Mouse (Mus musculus): ENCODE results near the gene Rbpj.
"Not testable (repeated sequence)": the region's sequence is repeated elsewhere in the genome, so short reads cannot be mapped to it uniquely, and the experiment has no call there.

Rbpj gene

GRCm38 (mm10) chr5:53511426-53511825 lies 45.5 kb downstream of the Rbpj start:
- no peak for ATAC-seq (ENCODE audit: low TSS enrichment)

- no peak for ATAC-seq (ENCODE audit: low TSS enrichment)
Measured at GRCm38 (mm10) chr5:53514959-53515612, 49.1 kb downstream of the Rbpj start.

DNA sequence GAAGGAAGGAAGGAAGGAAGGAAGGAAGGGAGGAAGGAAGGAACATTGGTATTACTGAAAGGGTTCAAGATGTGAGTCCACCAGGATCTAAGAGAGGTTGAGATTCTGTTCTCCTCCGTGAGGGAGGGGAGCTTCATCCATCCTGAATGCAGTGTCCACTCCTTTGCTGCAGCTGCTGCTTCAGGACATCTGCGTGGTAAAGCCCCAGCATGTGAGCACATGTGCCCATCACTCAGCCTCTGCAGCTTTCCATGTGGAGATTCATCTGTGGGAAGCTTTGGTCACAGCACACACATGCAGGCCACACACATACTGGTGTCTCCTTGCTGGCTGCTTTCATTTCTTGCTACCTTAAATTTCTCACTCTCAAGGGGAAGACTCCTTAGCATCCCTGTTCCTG lies 50.5 kb downstream of the Rbpj start:
- no peak for ATAC-seq (ENCODE audit: low TSS enrichment)

GRCm38 (mm10) chr5:53517802-53518201 lies 51.9 kb downstream of the Rbpj start:
- no peak for ATAC-seq (ENCODE audit: low TSS enrichment)

DNA sequence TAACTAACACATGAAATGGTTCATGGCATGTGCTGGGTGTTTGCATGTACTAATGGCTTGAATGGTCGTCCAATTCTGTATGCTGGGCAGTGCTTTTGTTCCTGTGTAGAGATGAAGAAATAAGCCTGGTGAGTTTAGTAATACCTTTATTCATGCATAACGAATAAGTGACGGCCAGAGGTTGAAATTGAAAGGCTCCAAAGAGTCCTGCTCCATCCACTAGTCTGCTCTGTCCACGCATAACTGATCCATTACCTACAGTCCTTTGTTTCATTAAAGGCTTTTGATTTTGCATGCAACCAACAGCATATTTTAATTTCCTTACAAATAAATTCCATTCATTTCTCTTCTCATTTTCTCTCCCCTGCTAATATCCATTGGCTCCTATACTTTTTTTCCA lies 53.2 kb downstream of the Rbpj start:
- no peak for ATAC-seq (ENCODE audit: low TSS enrichment)

DNA sequence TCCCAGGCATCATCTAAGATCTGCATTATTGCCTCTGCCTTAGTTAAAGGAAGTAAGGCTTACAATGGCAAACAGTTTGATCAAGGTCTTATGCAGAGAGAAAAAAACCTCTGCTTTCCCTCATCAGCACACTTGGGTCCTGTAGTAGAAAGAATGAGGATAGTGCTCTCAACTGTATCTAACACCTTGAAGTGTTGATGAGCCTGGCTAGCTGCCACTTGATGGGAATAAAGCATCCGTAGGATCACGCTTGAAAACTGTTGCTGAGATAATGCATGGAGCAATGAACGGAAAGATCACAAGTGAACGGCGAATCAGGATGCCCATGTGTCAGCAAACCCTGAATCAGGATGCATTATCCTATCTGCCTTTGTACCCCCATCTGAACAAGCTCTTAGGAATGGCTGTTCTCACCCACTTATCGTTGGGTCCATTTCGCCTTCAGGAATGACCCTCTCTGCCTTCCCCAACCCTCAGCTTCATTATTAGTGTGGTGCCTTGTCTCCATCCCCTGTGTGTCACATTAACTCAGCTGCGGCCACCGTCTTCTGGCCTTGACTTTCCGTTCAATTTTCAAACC lies 54.1 kb downstream of the Rbpj start:
- ATAC-seq (ENCODE audit: low TSS enrichment) = no peak

GRCm38 (mm10) chr5:53523046-53523445 lies 57.1 kb downstream of the Rbpj start:
- ATAC-seq (ENCODE audit: low TSS enrichment) = peak; percentile 50

GRCm38 (mm10) chr5:53524162-53524561 lies 58.2 kb downstream of the Rbpj start:
- ATAC-seq (ENCODE audit: low TSS enrichment) = no peak

DNA sequence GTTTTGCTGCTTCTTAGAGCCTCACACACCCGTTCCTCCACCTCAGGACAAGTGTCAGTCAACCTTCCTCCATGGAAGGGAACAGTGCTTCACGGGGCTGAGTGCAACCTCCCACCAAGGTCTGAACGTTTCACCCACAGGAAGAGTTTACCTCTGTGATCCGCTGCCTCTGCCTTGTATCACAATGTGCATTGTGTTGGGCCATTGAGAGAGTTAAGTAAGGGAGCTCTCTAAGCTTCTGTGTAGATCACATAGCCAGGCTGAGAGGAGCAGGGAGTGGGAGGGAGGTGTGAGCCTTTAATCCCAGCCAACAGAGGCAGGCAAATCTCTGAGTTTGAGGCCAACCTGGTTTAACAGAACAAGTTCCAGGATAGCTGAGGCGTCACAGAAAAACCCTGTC lies 58.9 kb downstream of the Rbpj start:
- ATAC-seq (ENCODE audit: low TSS enrichment) = no peak

GRCm38 (mm10) chr5:53525305-53526069 lies 59.5 kb downstream of the Rbpj start:
- peak; percentile 85 for ATAC-seq (ENCODE audit: low TSS enrichment)

GRCm38 (mm10) chr5:53526070-53526430 lies 60.1 kb downstream of the Rbpj start:
- no peak for ATAC-seq (ENCODE audit: low TSS enrichment)

- ATAC-seq (ENCODE audit: low TSS enrichment) = no peak
Measured at GRCm38 (mm10) chr5:53529846-53530245, 63.9 kb downstream of the Rbpj start.

GRCm38 (mm10) chr5:53535096-53535495 lies 69.1 kb downstream of the Rbpj start:
- ATAC-seq (ENCODE audit: low TSS enrichment) = no peak

- ATAC-seq (ENCODE audit: low TSS enrichment) = no peak
Measured at GRCm38 (mm10) chr5:53536635-53537554, 70.9 kb downstream of the Rbpj start.

- no peak for ATAC-seq (ENCODE audit: low TSS enrichment)
Measured at GRCm38 (mm10) chr5:53539860-53540633, 74.1 kb downstream of the Rbpj start.

- ATAC-seq (ENCODE audit: low TSS enrichment) = no peak
Measured at GRCm38 (mm10) chr5:53542073-53542472, 76.1 kb downstream of the Rbpj start.

DNA sequence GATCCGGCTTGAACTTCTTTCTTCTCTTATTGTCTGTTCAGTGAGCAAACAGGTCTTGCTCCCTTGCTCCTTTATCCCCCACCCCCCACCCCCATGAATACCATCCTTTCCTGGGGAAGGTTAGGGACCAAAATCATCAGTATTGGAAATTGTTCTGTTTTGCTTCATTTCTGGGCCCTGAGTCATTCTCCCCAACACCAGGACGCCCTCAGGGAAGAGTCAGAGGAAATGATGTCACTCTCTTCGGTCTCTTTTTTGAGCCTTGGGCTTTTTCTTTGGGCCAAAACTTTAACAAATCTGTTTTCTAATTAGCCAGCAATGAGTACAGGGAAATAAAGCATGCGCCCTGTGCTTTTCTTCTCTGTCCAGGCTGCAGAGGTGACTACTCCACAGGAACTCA lies 77.4 kb downstream of the Rbpj start:
- no peak for ATAC-seq (ENCODE audit: low TSS enrichment)

- no peak for ATAC-seq (ENCODE audit: low TSS enrichment)
Measured at GRCm38 (mm10) chr5:53543945-53544344, 78.0 kb downstream of the Rbpj start.

DNA sequence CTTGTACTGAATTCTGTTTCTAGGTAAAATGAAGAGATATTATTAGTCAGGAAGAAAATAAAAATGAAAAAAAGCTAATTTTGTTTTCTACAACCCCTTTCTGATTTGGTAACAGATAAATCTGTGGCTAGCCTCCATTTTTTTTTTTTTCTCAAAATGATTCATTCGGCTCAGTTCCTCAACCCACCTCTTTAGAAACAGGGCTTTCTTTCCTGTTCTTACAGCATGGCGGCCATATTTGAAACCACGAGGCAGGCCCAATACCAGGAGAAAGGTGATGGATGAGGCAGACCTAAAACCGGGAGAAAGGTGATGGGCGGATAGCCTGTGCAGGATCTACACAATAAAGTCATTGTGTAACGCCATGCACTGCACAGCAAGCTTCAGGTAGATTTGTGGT lies 80.5 kb downstream of the Rbpj start:
- no peak for ATAC-seq (ENCODE audit: low TSS enrichment)

DNA sequence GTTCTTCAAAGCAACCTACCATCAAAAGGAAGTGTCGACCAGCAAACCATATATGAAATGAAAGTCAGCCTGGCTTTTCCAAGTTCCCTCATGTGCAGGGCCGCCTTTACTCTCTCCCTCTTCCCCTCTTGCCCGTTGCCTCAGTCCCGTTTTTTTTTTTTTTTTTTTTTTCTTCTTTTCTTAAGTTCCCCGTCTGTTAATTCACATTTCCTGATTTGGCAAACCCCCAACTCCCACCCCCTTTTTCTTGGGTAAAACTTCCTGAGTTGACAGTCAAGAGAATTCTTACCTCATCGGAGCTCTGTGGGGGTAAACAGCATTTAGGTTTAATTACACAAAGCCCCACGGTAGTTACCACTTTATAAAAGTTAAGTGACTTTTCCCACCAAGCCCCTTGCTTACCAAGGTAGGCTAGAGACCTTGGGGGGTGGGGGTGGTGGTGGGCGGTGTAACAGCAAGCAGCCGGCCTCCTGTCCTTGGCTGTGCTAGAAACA lies 81.1 kb downstream of the Rbpj start:
- ATAC-seq (ENCODE audit: low TSS enrichment) = no peak

GRCm38 (mm10) chr5:53550329-53550728 lies 84.4 kb downstream of the Rbpj start:
- not testable (repeated sequence) for ATAC-seq (ENCODE audit: low TSS enrichment)

Data from frontal cortex, adult (tissue).